Mouse (Mus musculus): ENCODE results near the gene Begain.

DNA sequence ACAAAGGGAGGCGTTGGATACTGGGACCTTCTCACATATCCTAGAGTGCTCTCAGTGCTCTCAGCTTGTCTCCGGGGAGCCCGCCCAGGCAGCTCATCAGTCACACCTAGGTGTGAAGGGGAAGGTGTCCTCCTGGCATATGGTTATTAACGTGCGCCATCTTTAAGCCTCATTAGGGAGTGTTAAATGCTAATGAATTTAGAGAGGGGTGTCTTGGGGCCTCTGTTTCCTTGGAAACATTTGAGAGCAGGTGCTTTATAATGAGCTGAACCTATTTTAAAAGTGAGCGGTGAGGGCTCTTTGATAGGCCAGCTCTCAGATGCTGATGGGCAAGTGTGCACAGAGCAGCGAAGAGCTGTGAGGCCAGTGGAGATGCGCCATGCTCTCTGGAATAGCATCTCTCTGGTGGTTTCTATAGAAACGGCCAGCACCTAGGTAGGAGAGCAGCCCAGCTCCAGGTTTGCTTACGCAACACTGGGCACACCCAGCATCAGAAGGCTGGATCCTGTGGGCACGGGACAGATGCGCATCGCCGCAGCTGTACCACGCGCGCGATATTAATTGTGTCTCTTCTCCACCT lies 57.9 kb downstream of the Begain start:
- TF ChIP-seq MAZ (IDR thresholded peaks at IDR 0.05; ENCODE audit: low read depth, low read length): no peak
- no peak for TF ChIP-seq HCFC1 (IDR thresholded peaks at IDR 0.05; ENCODE audit: low read depth, low read length)
- TF ChIP-seq POLR2AphosphoS2 (IDR thresholded peaks at IDR 0.05; ENCODE audit: low read length): no peak
- TF ChIP-seq GABPA (IDR thresholded peaks at IDR 0.05; ENCODE audit: low read depth, low read length): no peak
- no peak for TF ChIP-seq CTCF (IDR thresholded peaks at IDR 0.05 in 2 of 3, conservative IDR thresholded peaks at IDR 0.05 in 1 of 3; ENCODE audit: control insufficient read depth in 1 of 3, insufficient read depth in 1 of 3, low read depth in 2 of 3, low read length in 3 of 3, poor library complexity in 1 of 3, severe bottlenecking in 1 of 3)
- TF ChIP-seq POLR2A (IDR thresholded peaks at IDR 0.05; ENCODE audit: control insufficient read depth in 1 of 2, insufficient read depth in 1 of 2, low read depth in 1 of 2, low read length in 2 of 2, poor library complexity in 1 of 2): no peak
- TF ChIP-seq UBTF (IDR thresholded peaks at IDR 0.05; ENCODE audit: borderline replicate concordance, insufficient read depth, low read depth, low read length): no peak
- TF ChIP-seq JUND (IDR thresholded peaks at IDR 0.05; ENCODE audit: low read depth, low read length): no peak
- no peak for TF ChIP-seq MAX (IDR thresholded peaks at IDR 0.05; ENCODE audit: low read length)
- no peak for TF ChIP-seq CHD2 (IDR thresholded peaks at IDR 0.05; ENCODE audit: low read length)
- no peak for TF ChIP-seq RAD21 (IDR thresholded peaks at IDR 0.05; ENCODE audit: low read depth, low read length)
- no peak for TF ChIP-seq KAT2A (conservative IDR thresholded peaks at IDR 0.05; ENCODE audit: low read depth, low read length)
- no peak for TF ChIP-seq ZNF384 (IDR thresholded peaks at IDR 0.05; ENCODE audit: low read depth, low read length)

All from MEL (cell line).